Mouse (Mus musculus) forebrain, postnatal 0 days (tissue): ENCODE data around the gene Nkd1. TPM values are rescaled to one million over a fixed set of nuclear protein-coding genes. Genes with fewer than 3 reads are reported as not detected.
A peak's percentile ranks its signal among the peaks of the same experiment; 100 is the strongest.

Experiments
- ATAC-seq: fragments of 200-750 bp; cut with Nextera tagmentation; 2 replicates; pipeline ENCODE4 v1.8.0; 2017; ENCODE audit warnings: mild to moderate bottlenecking, moderate library complexity
- DNase-seq: peaks from one replicate; pipeline ENCODE4 v3.0.0-alpha.2; 2015
- H3K27ac ChIP-seq: fragments of 300-500 bp; sonication (generic); 2 replicates; pipeline ENCODE4 v1.5.1; 2014; ENCODE audit warnings: low read depth, mild to moderate bottlenecking, antibody characterized with exemption, low read length, moderate library complexity, mixed read lengths
- H3K27me3 ChIP-seq: fragments of 300-500 bp; sonication (generic); 2 replicates; pipeline ENCODE4 v1.6.1; 2014; ENCODE audit warnings: mild to moderate bottlenecking, low read length, mixed read lengths; ENCODE audit not compliant: insufficient read depth
- H3K36me3 ChIP-seq: fragments of 300-500 bp; sonication (generic); 2 replicates; pipeline ENCODE4 v1.6.1; 2014; ENCODE audit warnings: mild to moderate bottlenecking, moderate library complexity; ENCODE audit not compliant: insufficient read depth
- H3K4me1 ChIP-seq: fragments of 300-500 bp; sonication (generic); 2 replicates; pipeline ENCODE4 v1.6.1; 2014; ENCODE audit warnings: antibody characterized with exemption; ENCODE audit not compliant: insufficient read depth
- H3K4me2 ChIP-seq: fragments of 300-500 bp; sonication (generic); 2 replicates; pipeline ENCODE4 v1.6.1; 2014; ENCODE audit warnings: low read depth, mild to moderate bottlenecking, moderate library complexity
- H3K4me3 ChIP-seq: fragments of 300-500 bp; sonication (generic); 2 replicates; pipeline ENCODE4 v1.5.1; 2014; ENCODE audit warnings: low read depth, low read length, mixed read lengths
- H3K9ac ChIP-seq: fragments of 300-500 bp; sonication (generic); 2 replicates; pipeline ENCODE4 v1.6.1; 2014; ENCODE audit warnings: mild to moderate bottlenecking
- H3K9me3 ChIP-seq: fragments of 300-500 bp; sonication (generic); 2 replicates; pipeline ENCODE4 v1.6.1; 2016; ENCODE audit warnings: low read length
- CTCF ChIP-seq: sonication (generic); IDR thresholded peaks from 2 replicates; pipeline ENCODE4 v1.5.1; 2016; ENCODE audit warnings: antibody characterized with exemption, control low read depth, low read depth
- WGBS: fragments of 180-500 bp; shearing (Covaris S2); extraction: QIAGEN DNeasy Blood & Tissue Kit; methylation state at CpG from one replicate; pipeline ENCODE4 v1.1.7; 2014; 5-methylcytosine and 5-hydroxymethylcytosine counted together
- polyA plus RNA-seq: library from polyadenylated mRNA; unstranded; fragments of >200 nt; fragmentation: Nextera tagmentation; extraction: Ambion mirVana; gene quantifications from 2 replicates; pipeline ENCODE4 v1.2.1, GENCODE M21; 2015
- total RNA-seq: library from RNA; depleted of rRNA; stranded (reverse); fragments of >200 nt; gene quantifications from 2 replicates; pipeline ENCODE4 v1.2.3, GENCODE M21; 2014

Nkd1 gene
- total and polyA plus RNA-seq, 2 experiments from 2014 or later: 22.8 to 33.6 TPM

- no peak for DNase-seq
- ATAC-seq: no peak
- 80% methylated on average over 3 of the region's 3 CpGs for WGBS
- no peaks in the 10 kb centered on the region for H3K4me1 ChIP-seq
- no peaks in the 10 kb centered on the region for H3K36me3 ChIP-seq
- H3K4me3 ChIP-seq: no peak overlapping the region
- no peaks in the 10 kb centered on the region for H3K9me3 ChIP-seq
- H3K9ac ChIP-seq: no peak overlapping the region
- TF ChIP-seq CTCF: no peak
- no peak overlapping the region for H3K27ac ChIP-seq
- no peak overlapping the region for H3K4me2 ChIP-seq
- no peaks in the 10 kb centered on the region for H3K27me3 ChIP-seq
Measured at GRCm38 (mm10) chr8:88626433-88626832, 105.3 kb downstream of the Nkd1 start.

GRCm38 (mm10) chr8:88626940-88627264 lies 105.7 kb downstream of the Nkd1 start:
- Histone ChIP-seq H3K9me3 (no peaks in the 10 kb centered on the region), H3K4me2 (peak overlapping the region; percentile 87), H3K4me1 (no peaks in the 10 kb centered on the region), H3K4me3 (peak overlapping the region; percentile 59), H3K9ac (peak overlapping the region; percentile 89), H3K27ac (peak overlapping the region; percentile 90), H3K36me3 (no peaks in the 10 kb centered on the region), H3K27me3 (no peaks in the 10 kb centered on the region)
- no peak for ATAC-seq
- no peak for DNase-seq
- 12% methylated on average over 19 of the region's 19 CpGs for WGBS
- TF ChIP-seq CTCF: no peak

- Histone ChIP-seq H3K4me2 (peak overlapping the region; percentile 87), H3K9me3 (no peaks in the 10 kb centered on the region), H3K4me3 (peak overlapping the region; percentile 59), H3K27ac (peak overlapping the region; percentile 90), H3K9ac (peak overlapping the region; percentile 89), H3K27me3 (no peaks in the 10 kb centered on the region), H3K4me1 (no peaks in the 10 kb centered on the region), H3K36me3 (no peaks in the 10 kb centered on the region)
- peak; percentile 29; the same call in 1 of the 2 replicates for TF ChIP-seq CTCF
- peak; percentile 95 for DNase-seq
- peak; percentile 91 for ATAC-seq
- 4% methylated on average over 95 of the region's 105 CpGs for WGBS
Measured at GRCm38 (mm10) chr8:88627265-88627991, 106.3 kb downstream of the Nkd1 start.

- no peaks in the 10 kb centered on the region for H3K27me3 ChIP-seq
- no peak for DNase-seq
- 53% methylated on average over 14 of the region's 14 CpGs for WGBS
Measured at GRCm38 (mm10) chr8:88628001-88628774, 107.0 kb downstream of the Nkd1 start.

GRCm38 (mm10) chr8:88630225-88630624 lies 109.1 kb downstream of the Nkd1 start:
- Histone ChIP-seq H3K4me1 (no peaks in the 10 kb centered on the region), H3K4me2 (no peak overlapping the region), H3K9ac (no peak overlapping the region), H3K27me3 (no peaks in the 10 kb centered on the region), H3K4me3 (no peak overlapping the region), H3K9me3 (no peaks in the 10 kb centered on the region), H3K36me3 (no peaks in the 10 kb centered on the region), H3K27ac (no peak overlapping the region)
- DNase-seq (no peak), ATAC-seq (no peak)
- no peak for TF ChIP-seq CTCF
- WGBS: 87% methylated on average over 4 of the region's 4 CpGs

More at GRCm38 (mm10) chr8:88628001-88628774, 107.0 kb downstream of the Nkd1 start:
- no peaks in the 10 kb centered on the region for H3K9me3 ChIP-seq
- H3K27ac ChIP-seq: 0 out of 2 replicates have a peak overlapping the region, but pooled peaks have one; percentile 90
- H3K36me3 ChIP-seq: no peaks in the 10 kb centered on the region
- TF ChIP-seq CTCF: no peak
- H3K4me2 ChIP-seq: peak overlapping the region; percentile 87
- H3K4me1 ChIP-seq: no peaks in the 10 kb centered on the region
- ATAC-seq: no peak; the same call in 1 of the 2 replicates
- peak overlapping the region; percentile 89 for H3K9ac ChIP-seq
- peak overlapping the region; percentile 59 for H3K4me3 ChIP-seq

- H3K9me3 ChIP-seq: no peaks in the 10 kb centered on the region
- H3K27ac ChIP-seq: no peak overlapping the region
- H3K4me3 ChIP-seq: no peak overlapping the region
- ATAC-seq (no peak), DNase-seq (peak; percentile 64)
- peak; percentile 62 for TF ChIP-seq CTCF
- H3K9ac ChIP-seq: no peak overlapping the region
- no peaks in the 10 kb centered on the region for H3K27me3 ChIP-seq
- H3K4me2 ChIP-seq: no peak overlapping the region
- no peaks in the 10 kb centered on the region for H3K4me1 ChIP-seq
- no peaks in the 10 kb centered on the region for H3K36me3 ChIP-seq
Measured at GRCm38 (mm10) chr8:88631081-88631480, 109.9 kb downstream of the Nkd1 start.

- H3K4me1 ChIP-seq: no peaks in the 10 kb centered on the region
- no peak overlapping the region for H3K4me3 ChIP-seq
- H3K9ac ChIP-seq: no peak overlapping the region
- WGBS: 84% methylated on average over 7 of the region's 7 CpGs
- TF ChIP-seq CTCF: no peak
- H3K9me3 ChIP-seq: no peaks in the 10 kb centered on the region
- H3K36me3 ChIP-seq: no peaks in the 10 kb centered on the region
- H3K4me2 ChIP-seq: no peak overlapping the region
- ATAC-seq: no peak
- H3K27ac ChIP-seq: no peak overlapping the region
- DNase-seq: no peak
- H3K27me3 ChIP-seq: no peaks in the 10 kb centered on the region
Measured at GRCm38 (mm10) chr8:88633343-88633765, 112.2 kb downstream of the Nkd1 start.
